Mouse (Mus musculus) kidney, adult 8-10 months (tissue): ENCODE data around the gene D10Wsu102e.
"Not testable (repeated sequence)": the region's sequence is repeated elsewhere in the genome, so short reads cannot be mapped to it uniquely, and the experiment has no call there.

Source experiments
- DNase-seq, 2 experiments: peaks; one replicate each; pipeline ENCODE4 v3.0.0; 2022

Gene D10Wsu102e

DNA sequence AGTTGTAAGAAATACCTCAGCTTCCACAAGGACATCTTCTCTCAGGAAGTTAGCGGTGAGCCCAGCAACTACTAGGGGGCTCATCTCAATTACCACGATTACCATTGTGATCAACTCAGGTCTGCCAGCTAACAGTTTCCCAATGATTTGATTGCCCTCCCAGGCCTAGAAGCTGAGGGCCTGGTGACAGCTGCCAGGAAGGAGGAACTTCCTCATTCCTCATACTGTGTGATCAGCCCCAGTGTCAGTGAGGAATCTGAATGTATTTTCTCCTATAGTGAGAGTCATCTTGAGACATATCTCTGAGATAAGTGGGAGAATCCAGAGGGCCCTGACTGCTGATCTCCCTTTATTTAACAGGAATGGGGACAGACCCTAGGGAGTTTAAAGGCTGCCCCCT, 37.3 kb downstream of the D10Wsu102e start:
- DNase-seq = no peak

DNA sequence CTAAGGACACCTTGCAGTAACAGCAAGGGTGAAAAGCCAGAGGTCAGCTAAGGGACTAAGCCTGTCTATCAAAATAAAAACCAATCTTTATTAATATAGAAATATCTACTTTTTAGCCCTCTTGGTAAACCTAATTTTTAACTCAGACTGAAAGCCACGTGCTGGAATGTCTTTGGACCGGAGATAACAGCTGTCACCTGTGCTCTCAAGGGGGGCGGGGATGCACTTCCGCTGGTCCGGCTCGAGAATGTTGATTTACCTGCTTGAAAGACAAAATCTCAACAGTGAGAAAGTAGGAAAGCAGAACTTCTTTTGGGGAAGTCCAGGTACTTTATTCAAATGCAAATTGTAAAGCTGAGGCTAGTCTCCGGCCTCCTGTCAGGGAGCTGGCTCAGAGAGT, 40.9 kb downstream of the D10Wsu102e start:
- not testable (repeated sequence) for DNase-seq

DNA sequence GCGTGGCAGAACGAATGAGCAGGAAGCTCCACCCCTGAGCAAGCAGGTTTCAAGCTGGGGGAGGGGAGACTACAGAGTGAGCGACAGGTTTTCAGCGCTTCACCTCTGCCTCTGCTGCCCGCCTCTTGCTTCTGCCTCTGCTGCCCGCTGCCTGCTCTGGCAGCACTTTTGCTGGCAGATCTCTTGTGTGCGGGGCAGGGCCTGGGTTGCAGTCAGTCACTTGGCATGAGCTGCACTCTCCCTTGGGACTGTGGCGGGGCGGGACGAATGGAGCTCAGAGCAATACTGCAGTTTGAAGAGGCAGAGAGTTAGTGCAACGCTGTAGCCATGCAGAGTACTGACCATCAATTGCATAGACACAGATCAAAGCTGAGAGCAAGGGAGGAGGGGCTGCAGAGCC, 45.0 kb downstream of the D10Wsu102e start:
- DNase-seq = peak in 1 of 2 experiments; percentile 10

DNA sequence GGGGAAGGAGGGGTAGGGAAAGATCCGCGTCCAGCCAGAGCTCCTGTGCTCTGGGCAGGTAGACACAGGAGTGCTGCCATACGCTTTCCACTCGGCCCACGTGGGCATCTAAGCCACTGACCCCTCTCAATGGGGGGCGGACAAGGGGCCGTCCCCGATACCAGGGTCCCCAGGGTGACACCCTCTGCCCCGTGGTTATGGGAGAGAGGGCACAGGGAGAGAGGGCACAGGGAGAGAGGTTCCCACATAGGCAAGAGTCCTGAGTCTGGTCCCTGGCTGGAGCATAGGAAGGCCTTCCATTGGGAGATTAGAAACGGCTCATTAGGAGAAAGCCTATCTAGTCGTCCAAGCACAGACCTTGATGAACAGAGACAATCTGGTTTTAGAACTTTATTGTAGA, 45.7 kb downstream of the D10Wsu102e start:
- DNase-seq = no peak

DNA sequence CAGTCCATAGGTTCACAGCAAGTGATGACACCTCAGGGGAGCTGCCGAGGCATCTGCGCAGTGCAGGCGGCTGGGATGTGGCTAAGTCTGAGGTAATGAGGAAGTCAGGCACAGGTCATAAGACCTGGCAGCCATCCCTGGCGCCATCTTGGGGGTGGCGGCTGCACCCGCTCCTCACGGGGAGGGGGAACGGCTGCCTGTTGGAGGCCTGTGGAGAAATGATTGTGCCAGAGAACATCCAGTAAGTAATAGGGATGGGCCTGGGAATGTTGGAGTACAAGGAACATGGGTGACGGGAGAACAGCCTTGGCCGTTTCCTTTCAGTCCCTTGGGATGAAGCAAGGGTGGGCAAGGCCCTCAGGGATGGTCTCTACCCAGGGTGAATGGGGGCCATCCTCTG, 47.1 kb downstream of the D10Wsu102e start:
- no peak for DNase-seq

DNA sequence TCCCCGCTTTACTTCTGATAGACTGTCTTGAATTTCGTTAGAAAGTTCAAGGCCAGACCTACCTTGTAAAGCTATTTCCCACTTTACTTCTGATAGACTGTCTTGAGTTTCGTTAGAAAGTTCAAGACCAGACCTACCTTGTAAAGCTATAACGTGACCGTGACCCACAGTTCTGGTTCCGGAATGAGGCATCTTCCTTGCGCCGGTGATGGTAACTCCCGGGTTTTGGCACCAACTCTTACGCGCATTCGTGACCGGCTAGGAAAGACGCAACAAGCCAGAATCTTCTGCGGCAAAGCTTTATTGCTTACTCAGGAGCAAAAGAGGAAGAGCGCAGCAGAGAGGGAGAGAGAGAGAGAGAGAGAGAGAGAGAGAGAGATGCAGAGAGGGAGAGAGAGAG, 58.4 kb downstream of the D10Wsu102e start:
- DNase-seq = not testable (repeated sequence)

DNA sequence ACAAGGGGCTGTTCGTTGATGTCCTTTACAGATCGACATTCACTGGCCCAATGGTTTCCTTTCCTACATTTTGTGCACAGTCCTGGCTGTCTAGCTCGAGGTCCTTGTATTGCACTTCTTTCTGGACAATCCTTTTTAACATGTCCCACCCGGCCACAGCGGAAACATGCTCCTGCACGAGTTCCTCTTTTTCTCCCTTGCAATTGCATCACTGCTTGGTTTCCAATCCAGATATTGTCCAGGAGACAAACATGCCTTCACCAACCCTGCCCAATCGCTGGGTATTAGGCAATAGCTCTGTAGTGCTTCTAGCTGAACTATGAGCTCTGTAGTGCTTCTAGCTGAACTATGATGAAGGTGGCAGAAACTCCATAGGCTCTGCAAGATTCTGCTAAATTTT, 88.6 kb downstream of the D10Wsu102e start:
- DNase-seq = no peak

GRCm38 (mm10) chr10:83457531-83457930, 97.5 kb downstream of the D10Wsu102e start:
- no peak for DNase-seq

DNA sequence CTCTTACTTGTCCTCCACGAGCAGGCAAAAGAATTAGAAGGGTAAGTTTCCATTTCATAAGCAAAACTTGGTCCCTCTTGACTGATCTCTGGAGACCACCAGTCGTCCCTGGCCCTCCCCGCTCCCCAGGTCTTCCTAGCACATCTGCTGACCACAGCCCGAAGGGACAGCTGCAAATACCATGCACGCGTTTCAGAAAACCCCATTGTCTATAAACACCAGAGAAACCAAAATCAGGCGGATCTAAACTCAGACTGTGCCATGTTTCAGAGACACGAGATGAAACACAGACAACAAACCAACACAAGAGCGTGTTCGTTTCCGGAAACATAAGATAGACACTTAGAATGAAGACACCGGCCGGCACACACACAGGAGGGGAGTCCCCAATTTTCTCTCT, 115.2 kb downstream of the D10Wsu102e start:
- no peak for DNase-seq

GRCm38 (mm10) chr10:83477286-83477685, 117.3 kb downstream of the D10Wsu102e start:
- no peak for DNase-seq

DNA sequence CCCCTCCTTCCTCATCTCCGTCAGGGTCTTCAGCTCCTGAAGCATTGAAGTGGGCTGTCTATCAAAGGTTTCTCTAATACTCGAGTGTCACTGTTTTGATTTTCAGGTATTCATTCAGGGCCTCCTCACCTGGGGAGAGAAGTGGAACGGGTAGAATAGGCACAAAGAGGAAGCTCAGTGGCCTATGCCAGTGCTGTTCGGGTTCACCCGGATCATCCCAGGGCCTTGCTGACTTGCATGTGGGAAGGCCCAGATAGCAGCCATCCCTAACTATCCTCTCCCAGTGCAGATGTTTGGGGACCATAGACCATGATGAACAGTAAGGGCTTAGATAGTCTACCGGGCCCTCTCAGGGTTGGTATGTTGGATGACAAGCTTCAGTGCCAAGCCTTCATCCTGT, 130.5 kb downstream of the D10Wsu102e start:
- no peak for DNase-seq

DNA sequence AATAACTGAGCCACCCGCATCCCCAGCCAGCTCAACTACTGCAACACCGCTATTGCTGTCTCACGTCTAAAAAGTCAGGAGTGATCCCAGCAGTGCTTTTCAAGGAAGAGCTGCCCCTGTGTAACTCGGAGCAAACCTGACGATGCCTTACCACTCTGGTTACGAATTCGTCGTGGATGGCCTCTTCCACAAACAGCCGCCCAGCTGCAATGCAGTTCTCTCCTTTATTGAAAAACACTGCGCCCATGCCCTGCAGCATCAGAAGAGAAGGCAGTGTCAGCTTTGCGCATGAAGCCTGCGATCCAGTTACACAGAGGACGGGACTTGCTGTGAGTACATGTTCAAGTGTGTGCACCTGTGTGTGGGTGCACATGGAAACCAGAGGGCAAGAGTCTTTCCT, 137.3 kb downstream of the D10Wsu102e start:
- no peak for DNase-seq

DNA sequence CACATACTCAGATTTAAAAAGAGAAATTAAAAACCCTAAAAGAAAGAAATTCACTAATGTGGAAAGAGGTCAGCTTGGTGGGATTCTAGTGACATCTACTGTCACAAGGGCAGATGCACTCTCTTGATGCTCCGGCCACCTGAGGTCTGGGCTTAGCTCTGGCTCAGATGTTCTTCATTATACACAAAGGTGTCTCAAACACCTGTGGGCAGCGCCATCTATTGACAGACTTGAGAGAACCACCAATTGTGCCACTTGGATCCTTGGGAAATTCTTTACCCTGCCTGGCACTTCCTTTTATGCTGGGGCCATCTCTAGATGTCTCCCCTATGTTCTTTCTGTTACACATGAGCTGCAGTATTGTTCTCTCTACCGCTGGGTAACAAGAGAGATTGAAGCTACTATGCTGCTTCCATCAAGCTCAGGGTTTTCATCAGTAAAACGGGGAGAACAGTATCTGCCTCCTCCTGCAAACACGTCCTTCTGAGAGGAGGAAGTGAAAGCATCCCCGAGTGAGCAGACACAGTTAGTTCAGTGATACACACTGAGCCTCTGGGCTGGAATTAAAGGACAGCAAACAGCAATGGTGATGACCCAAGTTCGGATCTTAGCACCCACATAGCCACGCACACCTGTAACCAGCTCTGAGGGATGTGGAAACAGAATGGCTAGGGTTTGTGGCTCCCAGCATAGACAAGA, 149.1 kb downstream of the D10Wsu102e start:
- DNase-seq = peak; percentile 17 to 50

- DNase-seq = no peak
These were observed 151.3 kb downstream of the D10Wsu102e start for GRCm38 (mm10) chr10:83511304-83511703.

DNA sequence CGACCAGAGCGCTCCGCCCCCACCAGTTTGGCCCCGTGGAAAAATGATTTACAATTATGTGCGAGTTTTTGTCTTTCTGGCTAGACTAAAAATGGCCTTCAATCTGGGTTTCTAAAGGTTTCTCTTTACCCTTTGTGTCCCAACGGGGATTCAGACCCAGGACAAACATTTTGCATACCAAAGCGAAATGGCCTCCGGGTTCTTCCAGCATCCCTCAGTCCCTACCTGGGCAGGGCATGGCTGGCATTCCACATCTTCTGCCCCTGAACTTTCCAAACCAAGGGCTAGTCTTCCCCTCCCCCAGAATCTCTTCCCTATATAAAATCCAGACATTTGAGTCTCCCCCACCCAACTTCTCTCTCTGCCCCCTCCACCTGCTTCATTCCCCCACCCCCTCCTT, 153.7 kb downstream of the D10Wsu102e start:
- no peak for DNase-seq

GRCm38 (mm10) chr10:83520990-83521389, 161.0 kb downstream of the D10Wsu102e start:
- DNase-seq = no peak

DNA sequence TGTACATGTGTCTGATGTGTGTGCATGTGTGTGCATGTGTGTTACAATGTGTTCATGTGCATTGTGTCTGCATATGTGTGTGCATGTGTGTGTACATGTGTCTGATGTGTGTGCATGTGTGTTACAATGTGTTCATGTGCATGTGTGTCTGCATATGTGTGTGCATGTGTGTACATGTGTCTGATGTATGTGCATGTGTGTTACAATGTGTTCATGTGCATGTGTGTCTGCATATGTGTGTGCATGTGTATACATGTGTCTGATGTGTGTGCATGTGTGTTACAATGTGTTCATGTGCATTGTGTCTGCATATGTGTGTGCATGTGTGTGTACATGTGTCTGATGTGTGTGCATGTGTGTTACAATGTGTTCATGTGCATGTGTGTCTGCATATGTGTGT, 164.2 kb downstream of the D10Wsu102e start:
- DNase-seq = not testable (repeated sequence)

DNA sequence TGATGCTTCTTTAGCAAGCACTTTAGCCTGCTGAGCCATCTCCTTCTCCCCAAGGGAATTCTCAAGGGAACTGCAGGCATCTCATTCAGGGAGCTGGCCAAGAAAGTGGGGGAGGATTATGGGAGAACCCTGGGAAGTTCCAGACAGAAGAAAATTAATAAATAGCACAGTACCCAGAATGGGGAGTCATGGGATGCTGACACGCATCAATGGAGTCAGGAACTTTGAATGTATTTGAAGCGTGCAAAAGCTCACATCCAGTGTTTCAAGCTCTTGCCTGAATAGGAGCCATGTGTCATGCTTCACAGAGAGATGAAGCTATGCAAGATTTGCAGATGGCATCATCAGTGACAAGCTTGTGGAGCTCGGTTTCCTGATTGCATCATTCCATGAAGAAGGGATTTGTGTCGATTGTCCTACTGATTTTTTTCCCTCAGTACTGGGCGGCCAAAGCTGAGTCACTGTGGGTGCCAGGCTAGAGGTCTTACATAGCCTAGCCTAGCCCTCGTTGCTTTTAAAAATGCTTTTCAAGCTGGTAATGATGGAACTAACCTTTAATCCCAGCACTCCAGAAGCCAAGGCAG, 170.5 kb downstream of the D10Wsu102e start:
- no peak for DNase-seq

- peak in 1 of 2 experiments; percentile 11 for DNase-seq
These were observed 173.4 kb downstream of the D10Wsu102e start for GRCm38 (mm10) chr10:83533258-83533909.

GRCm38 (mm10) chr10:83533910-83534283, 173.9 kb downstream of the D10Wsu102e start, which contains the start of gene Aldh1l2:
Gene Aldh1l2 (minus strand): TSS chr10:83534140.
- DNase-seq = peak; percentile 85 to 86

- no peak for DNase-seq
These were observed 176.4 kb downstream of the D10Wsu102e start for GRCm38 (mm10) chr10:83536436-83536835.
